ENCODE assay signal across 24 mouse cellular contexts in genomic region chr5:43815769-43816168, GRCm38 (mm10). TPM values are rescaled to one million over a fixed set of nuclear protein-coding genes. Genes with fewer than 3 reads are reported as not detected.
A peak's percentile ranks its signal among the peaks of the same experiment; 100 is the strongest.
DNase-seq lines count a peak whose midpoint lies in the region; ATAC-seq and TF ChIP-seq lines count a peak whose summit lies in the region.
"Had no signal": no experiment of that assay in that cellular context is flagged by ENCODE, and none has a peak within 500 bp of the region (broad histone marks: within the 10 kb centered on the region; RNA-seq: fewer than 3 reads in every experiment).

No protein-coding gene starts in this region.

- H3K36me3 ChIP-seq in stomach, postnatal 0 days (ENCODE audit: control insufficient read depth, insufficient read depth, low read length), result no peaks in the 10 kb centered on the region
- H3K36me3 ChIP-seq: embryonic facial prominence, embryonic 12.5 days; embryonic facial prominence, embryonic 15.5 days; G1E; hindbrain, embryonic 12.5 days; hindbrain, embryonic 15.5 days had no signal

- H3K27ac ChIP-seq in stomach, postnatal 0 days (replicated peaks), result no peak overlapping the region
- H3K27ac ChIP-seq: embryonic facial prominence, embryonic 12.5 days; embryonic facial prominence, embryonic 15.5 days; gastrocnemius, adult 2 months; hindbrain, embryonic 12.5 days; hindbrain, embryonic 15.5 days had no signal

- DNase-seq in 3T3-L1 (ENCODE audit: low read depth, low spot score) (peak; percentile 33), ES-CJ7 (ENCODE audit: low read depth, low spot score) (peak; percentile 59), ZHBTc4 (ENCODE audit: low read depth, low spot score) (peak; percentile 57)
- DNase-seq in stomach, postnatal 0 days (ENCODE audit: low spot score), result no peak
- DNase-seq in layer of hippocampus, adult 9-10 months (ENCODE audit: low spot score), result no peak
- DNase-seq: adrenal gland, adult 2 months; adrenal gland, postnatal 14 days; cerebellum, adult 11 months; cerebellum, adult 2 months; cerebellum, adult 9-11 months; cerebellum, postnatal 25 days; forebrain, postnatal 0 days; gastrocnemius, adult 2 months; gastrocnemius, postnatal 14 days had no signal

- no peaks in the 10 kb centered on the region for H3K4me1 ChIP-seq in stomach, postnatal 0 days (replicated peaks; ENCODE audit: control insufficient read depth, insufficient read depth)
- H3K4me1 ChIP-seq: embryonic facial prominence, embryonic 12.5 days; hindbrain, embryonic 15.5 days had no signal

- H3K27me3 ChIP-seq in stomach, postnatal 0 days (ENCODE audit: control insufficient read depth, insufficient read depth, low read length), result no peaks in the 10 kb centered on the region
- H3K27me3 ChIP-seq: embryonic facial prominence, embryonic 12.5 days; embryonic facial prominence, embryonic 15.5 days; hindbrain, embryonic 12.5 days; hindbrain, embryonic 15.5 days had no signal

- TF ChIP-seq CTCF in stomach, postnatal 0 days (IDR thresholded peaks at IDR 0.05; ENCODE audit: low read depth), result no peak

- peak; percentile 78 for ATAC-seq in stomach, postnatal 0 days (ENCODE audit: low FRiP score, low TSS enrichment)
- no peak for ATAC-seq in megakaryocyte-erythroid progenitor cell, adult 5-6 weeks (replicated peaks; ENCODE audit: low FRiP score, low TSS enrichment, poor library complexity, severe bottlenecking)
- ATAC-seq: forebrain, embryonic 14.5 days; forebrain, postnatal 0 days had no signal

- no peak overlapping the region for H3K4me2 ChIP-seq in stomach, postnatal 0 days (replicated peaks; ENCODE audit: low read depth)
- H3K4me2 ChIP-seq: embryonic facial prominence, embryonic 12.5 days; embryonic facial prominence, embryonic 15.5 days; heart, embryonic 11.5 days; hindbrain, embryonic 12.5 days; hindbrain, embryonic 15.5 days had no signal

- H3K4me3 ChIP-seq in stomach, postnatal 0 days (ENCODE audit: low read depth, low read length), result no peak overlapping the region
- H3K4me3 ChIP-seq: embryonic facial prominence, embryonic 12.5 days; embryonic facial prominence, embryonic 15.5 days; gastrocnemius, adult 2 months; hindbrain, embryonic 12.5 days; hindbrain, embryonic 15.5 days had no signal

- H3K9me3 ChIP-seq in stomach, postnatal 0 days (ENCODE audit: control insufficient read depth, low read length), result no peaks in the 10 kb centered on the region
- H3K9me3 ChIP-seq: embryonic facial prominence, embryonic 12.5 days; embryonic facial prominence, embryonic 15.5 days; G1E; hindbrain, embryonic 12.5 days; hindbrain, embryonic 15.5 days had no signal

- 30% methylated on average over 1 of the region's 1 CpGs for WGBS in stomach, postnatal 0 days

- no peak overlapping the region for H3K9ac ChIP-seq in stomach, postnatal 0 days (ENCODE audit: low read length)
- H3K9ac ChIP-seq: embryonic facial prominence, embryonic 12.5 days; embryonic facial prominence, embryonic 15.5 days; forebrain, postnatal 0 days; hindbrain, embryonic 12.5 days; hindbrain, embryonic 15.5 days had no signal

- no peak for TF ChIP-seq EP300 in stomach, postnatal 0 days (optimal IDR thresholded peaks at IDR 0.05)

RNA-seq across cellular contexts. Expression of gene Bst1, which starts 2.9 kb away (rescaled TPM):
- polyA plus RNA-seq in stomach, postnatal 0 days (2015; fragmentation: Nextera tagmentation; extraction: Ambion mirVana), result 3.6 and 4.4 TPM in 2 replicates
- total RNA-seq in megakaryocyte-erythroid progenitor cell, adult 5-6 weeks (2014; fragmentation: Nextera tagmentation), result 1.7 TPM in 1 of 2 replicates, not detected in the other
- total RNA-seq in megakaryocyte-erythroid progenitor cell, adult 5-6 weeks (2017), result 0.38 TPM in 1 of 2 replicates, not detected in the other
- total RNA-seq: common myeloid progenitor, adult 5-6 weeks had no signal
- polyA plus RNA-seq: forebrain, embryonic 11.5 days; forebrain, embryonic 14.5 days; G1E had no signal

RNA-seq across cellular contexts. Expression of gene Fbxl5, which starts 5.7 kb away (rescaled TPM):
- polyA plus RNA-seq in stomach, postnatal 0 days (2015; fragmentation: Nextera tagmentation; extraction: Ambion mirVana), result 44.0 and 45.7 TPM in 2 replicates
- 23.3 and 36.0 TPM in 2 replicates for total RNA-seq in megakaryocyte-erythroid progenitor cell, adult 5-6 weeks (2014; fragmentation: Nextera tagmentation)
- 27.5 and 52.1 TPM in 2 replicates for total RNA-seq in megakaryocyte-erythroid progenitor cell, adult 5-6 weeks (2017)

RNA-seq across cellular contexts. Expression of gene Cd38, which starts 52.6 kb away (rescaled TPM):
- 4.9 and 5.1 TPM in 2 replicates for polyA plus RNA-seq in stomach, postnatal 0 days (2015; fragmentation: Nextera tagmentation; extraction: Ambion mirVana)
- 0.74 and 1.2 TPM in 2 replicates for total RNA-seq in megakaryocyte-erythroid progenitor cell, adult 5-6 weeks (2014; fragmentation: Nextera tagmentation)
- 0.57 TPM in 1 of 2 replicates, not detected in the other for total RNA-seq in megakaryocyte-erythroid progenitor cell, adult 5-6 weeks (2017)
- polyA plus RNA-seq: G1E had no signal

Comparison
In these comparisons a context has a peak if more than half of its experiments do, and no peak if none do; other contexts are left out.
1. DNase-seq: peak in 3T3-L1 (single experiment), ES-CJ7 (single experiment) and ZHBTc4 (single experiment); none in stomach, postnatal 0 days (single experiment) and layer of hippocampus, adult 9-10 months (single experiment).